Mouse (Mus musculus) regulatory T cell (primary cell): ENCODE data around the gene Gp6.

ENCODE experiments used
- in situ Hi-C: fragments of 300-600 bp; cut with MboI, MseI; formaldehyde crosslinking; loops from one replicate; pipeline ENCODE4 v1.15.1; 2025; ENCODE audit warnings: high pct_unique_total_duplicates

The Gp6 gene

GRCm38 (mm10) chr7:4397730-4398129 is at the start of gene Gp6:
Gene Gp6, minus strand, starts transcription at chr7:4397744.
- in situ Hi-C loops = no loop called here

DNA sequence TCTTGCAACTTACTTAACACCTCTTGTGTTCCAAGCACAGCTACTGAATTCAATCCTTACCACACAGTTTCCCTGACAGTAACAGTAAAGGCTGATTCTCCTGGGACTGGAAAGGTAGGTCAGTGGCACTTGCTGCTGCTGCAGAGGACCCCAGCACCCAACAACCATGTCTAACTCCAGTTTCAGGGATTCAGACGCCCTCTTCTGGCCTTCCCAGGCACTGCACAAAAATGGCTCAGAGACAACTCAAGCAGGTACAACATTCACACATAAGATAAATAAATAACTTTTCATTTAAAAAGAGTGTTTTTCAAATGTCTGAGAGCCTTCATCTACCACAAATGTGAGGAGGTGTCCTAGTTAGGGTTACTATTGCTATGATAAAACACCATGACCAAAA is 49.6 kb upstream of the Gp6 start:
- in situ Hi-C loops = loop anchor here (10.0 kb wide), 1 partner anchor 1838 kb away; the partner anchor contains the start of gene Zfp667

GRCm38 (mm10) chr7:4445216-4445791 is 47.8 kb upstream of the Gp6 start, which contains the start of gene Rdh13:
Gene Rdh13, minus strand, starts transcription at chr7:4445649.
- in situ Hi-C loops = loop anchor here (10.0 kb wide), 1 partner anchor 1839 kb away; the partner anchor contains the start of gene Zfp667

GRCm38 (mm10) chr7:4440549-4440948 is 43.0 kb upstream of the Gp6 start:
- in situ Hi-C loops = loop anchor here (10.0 kb wide), 1 partner anchor 1844 kb away; the partner anchor contains the start of gene Zfp667

- in situ Hi-C loops = no loop called here
These were observed 40.2 kb upstream of the Gp6 start for GRCm38 (mm10) chr7:4437721-4438120.

DNA sequence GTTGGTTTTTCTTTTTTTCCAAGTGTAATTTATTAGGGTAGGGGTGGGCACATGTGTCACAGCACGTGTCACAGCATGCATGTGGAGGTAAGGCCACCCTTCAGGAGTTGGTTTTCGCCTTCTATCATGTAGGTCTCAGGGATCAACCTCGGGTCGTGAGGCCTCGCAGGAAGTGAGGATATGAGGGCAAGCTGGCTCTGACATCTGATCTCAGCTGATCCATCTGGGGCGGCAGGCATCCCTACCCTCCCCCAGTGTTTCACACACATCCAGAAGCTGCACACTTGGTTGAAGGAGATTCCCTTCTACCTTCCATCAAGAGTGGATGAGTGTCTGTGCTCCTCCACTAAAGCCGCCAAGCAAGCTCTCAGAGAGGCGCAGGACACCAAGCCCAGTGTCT is 34.5 kb upstream of the Gp6 start:
- in situ Hi-C loops = loop anchor here (5.0 kb wide), 1 partner anchor 90 kb away; the partner anchor contains the start of gene Tnni3

- in situ Hi-C loops = loop anchor here (5.0 kb wide), 1 partner anchor 91 kb away; the partner anchor contains the start of gene Tnni3
These were observed 34.0 kb upstream of the Gp6 start for GRCm38 (mm10) chr7:4431548-4431947.

DNA sequence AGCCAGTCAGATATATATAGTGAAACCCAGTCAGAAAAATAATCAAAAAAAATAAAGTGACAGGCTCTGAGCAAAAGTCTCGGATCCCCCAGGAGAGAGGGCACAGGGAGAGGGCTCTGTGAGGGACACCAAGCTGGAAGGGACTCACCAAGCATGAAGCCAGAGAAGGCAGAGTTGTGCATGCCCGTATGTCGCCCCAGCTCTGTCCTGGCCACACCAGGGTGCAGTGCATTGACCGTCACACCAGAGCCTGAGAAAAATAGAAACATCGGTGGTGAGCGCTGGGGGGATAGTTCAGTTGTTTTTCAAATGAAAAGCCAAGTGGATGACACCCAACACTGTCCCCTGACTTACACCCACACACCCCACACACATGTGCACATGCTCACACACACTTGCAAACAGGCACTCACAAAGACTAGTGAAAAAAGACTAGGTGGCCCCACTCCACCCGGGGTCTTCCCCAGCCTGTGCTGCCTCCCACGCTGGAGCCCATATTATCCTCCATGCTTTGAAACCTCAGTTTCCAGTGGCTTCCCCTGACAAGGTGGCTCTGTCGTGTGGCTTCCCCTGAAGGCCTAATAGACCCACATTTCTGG is 32.8 kb upstream of the Gp6 start:
- in situ Hi-C loops = loop anchor here (5.0 kb wide), 1 partner anchor 92 kb away; the partner anchor contains the start of gene Tnni3

- in situ Hi-C loops = loop anchor here (5.0 kb wide), 1 partner anchor 300 kb away; no protein-coding TSS in a partner anchor
These were observed 29.8 kb upstream of the Gp6 start for GRCm38 (mm10) chr7:4427161-4427912.

DNA sequence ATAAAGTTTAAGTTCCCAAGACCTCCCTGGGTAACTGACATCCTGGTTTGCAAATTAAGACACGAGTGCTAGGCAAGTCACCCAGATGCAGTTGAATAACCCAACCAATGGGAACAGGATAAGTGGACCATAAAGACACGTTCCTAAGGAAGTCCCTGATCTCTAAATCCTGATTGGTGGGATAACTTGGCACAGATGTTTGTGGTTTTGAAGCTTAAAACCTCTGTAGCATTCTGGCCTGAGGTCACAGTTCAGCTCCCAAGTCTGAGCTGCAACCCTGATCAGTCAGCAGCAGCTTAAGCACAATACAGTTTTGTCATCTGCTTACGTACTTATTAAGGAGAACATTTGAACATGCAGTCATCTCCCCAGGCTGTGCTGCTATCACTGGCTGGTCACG is 22.7 kb upstream of the Gp6 start:
- in situ Hi-C loops = no loop called here

DNA sequence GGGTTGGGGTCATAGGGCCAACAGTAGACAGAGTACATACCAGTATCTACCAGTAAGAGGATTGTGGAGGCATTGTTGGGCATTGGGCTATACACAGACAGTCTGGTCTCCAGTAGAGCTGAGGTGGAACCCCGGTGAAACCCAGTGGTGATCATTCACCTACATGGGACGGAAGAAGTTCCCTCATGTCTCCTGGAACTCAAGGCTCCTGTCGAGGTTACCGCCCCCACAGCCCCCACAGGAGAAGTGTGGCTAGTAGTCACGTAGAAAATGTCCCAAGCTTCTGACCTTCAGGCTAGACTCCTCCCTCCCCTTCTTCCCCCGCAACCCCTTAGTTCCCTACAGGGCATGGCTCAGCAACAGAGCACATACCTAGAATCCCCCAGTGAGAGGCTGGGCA is 22.1 kb upstream of the Gp6 start:
- in situ Hi-C loops = loop anchor here (10.0 kb wide), 1 partner anchor 365 kb away; no protein-coding TSS in a partner anchor

- in situ Hi-C loops = loop anchor here (10.0 kb wide), 1 partner anchor 358 kb away; no protein-coding TSS in a partner anchor
These were observed 14.9 kb upstream of the Gp6 start for GRCm38 (mm10) chr7:4412406-4412805.

DNA sequence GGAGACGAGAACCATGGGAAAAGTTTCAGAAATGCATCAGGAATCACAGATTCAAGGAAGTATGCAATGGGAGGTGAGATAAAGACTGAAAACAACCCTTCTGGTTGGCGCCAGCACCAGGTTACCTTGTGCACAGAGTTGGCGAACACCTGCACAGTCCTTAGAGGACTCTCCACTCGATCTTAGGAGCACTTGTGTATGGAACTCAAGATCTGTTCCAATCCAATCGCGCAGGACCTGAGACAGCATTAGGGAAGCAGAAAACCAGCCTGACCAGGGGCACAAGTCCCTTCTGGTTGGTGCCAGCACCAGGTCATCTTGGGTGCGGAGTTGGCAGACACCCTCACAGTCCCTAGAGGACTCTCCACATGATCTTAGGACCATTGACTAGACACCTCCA is 24.0 kb downstream of the Gp6 start:
- in situ Hi-C loops = loop anchor here (25.0 kb wide), 1 partner anchor 886 kb away; no protein-coding TSS in a partner anchor

GRCm38 (mm10) chr7:4337509-4337908 is 60.0 kb downstream of the Gp6 start, which contains the start of gene Ncr1:
Gene Ncr1, plus strand, starts transcription at chr7:4337724.
- in situ Hi-C loops = no loop called here

DNA sequence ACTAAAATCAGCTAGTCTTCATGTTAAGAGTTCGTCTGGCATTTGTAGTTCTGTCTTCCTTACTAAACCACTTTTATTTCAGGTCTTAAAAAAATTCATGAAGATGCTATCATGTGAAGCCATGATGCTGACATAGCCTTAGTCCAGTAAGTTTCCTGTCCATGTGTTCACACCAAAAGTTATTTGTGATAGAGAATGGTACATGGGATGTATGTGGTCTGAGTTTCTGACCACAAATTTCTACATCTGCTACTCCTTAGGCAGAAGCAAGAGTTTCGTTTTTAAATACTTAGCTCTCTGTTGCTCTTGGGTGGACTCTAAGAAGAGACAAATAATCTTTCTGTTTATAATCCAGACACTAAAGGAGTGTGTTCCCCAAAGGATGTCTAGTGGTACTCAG is 74.2 kb downstream of the Gp6 start:
- in situ Hi-C loops = no loop called here
